Mouse (Mus musculus) embryonic facial prominence, embryonic 11.5 days (tissue): ENCODE results near the gene Cdkal1. TPM values are rescaled to one million over a fixed set of nuclear protein-coding genes. Genes with fewer than 3 reads are reported as not detected.

Experiments
- ATAC-seq: fragments of 200-750 bp; cut with Nextera tagmentation; replicated peaks from 2 replicates; pipeline ENCODE4 v1.8.0; 2017; ENCODE audit warnings: low read depth; ENCODE audit not compliant: insufficient number of reproducible peaks, low FRiP score, low TSS enrichment
- DNase-seq: peaks from one replicate; pipeline ENCODE4 v3.0.0-alpha.2; 2015; ENCODE audit warnings: low spot score
- H3K27ac ChIP-seq: fragments of 300-500 bp; sonication (generic); replicated peaks from 2 replicates; pipeline ENCODE4 v1.5.1; 2014; ENCODE audit warnings: mild to moderate bottlenecking, low read depth, low read length, control low read depth
- H3K27me3 ChIP-seq: fragments of 300-500 bp; sonication (generic); 2 replicates; pipeline ENCODE4 v1.6.1; 2014; ENCODE audit warnings: mild to moderate bottlenecking, low read length, moderate library complexity, mixed read lengths; ENCODE audit not compliant: control insufficient read depth, insufficient read depth
- H3K36me3 ChIP-seq: fragments of 300-500 bp; sonication (generic); replicated peaks from 2 replicates; pipeline ENCODE4 v1.6.1; 2014; ENCODE audit warnings: low read depth, mild to moderate bottlenecking, low read length, moderate library complexity, mixed read lengths; ENCODE audit not compliant: control insufficient read depth, insufficient read depth
- H3K4me1 ChIP-seq: fragments of 300-500 bp; sonication (generic); 2 replicates; pipeline ENCODE4 v1.6.1; 2014; ENCODE audit warnings: low read length, mixed read lengths; ENCODE audit not compliant: control insufficient read depth, insufficient read depth
- H3K4me2 ChIP-seq: fragments of 300-500 bp; sonication (generic); 2 replicates; pipeline ENCODE4 v1.6.1; 2014; ENCODE audit warnings: low read depth, mild to moderate bottlenecking, control low read depth, low read length, moderate library complexity
- H3K4me3 ChIP-seq: fragments of 300-500 bp; sonication (generic); 2 replicates; pipeline ENCODE4 v1.5.1; 2014; ENCODE audit warnings: low read depth, low read length, control low read depth
- H3K9ac ChIP-seq: fragments of 300-500 bp; sonication (generic); replicated peaks from 2 replicates; pipeline ENCODE4 v1.6.1; 2014; ENCODE audit warnings: mild to moderate bottlenecking, control low read depth, low read length
- H3K9me3 ChIP-seq: fragments of 300-500 bp; sonication (generic); replicated peaks from 2 replicates; pipeline ENCODE4 v1.6.1; 2016; ENCODE audit warnings: mild to moderate bottlenecking, low read length, inconsistent platforms, mixed read lengths; ENCODE audit not compliant: control insufficient read depth
- WGBS: fragments of 180-500 bp; shearing (Covaris S2); extraction: QIAGEN DNeasy Blood & Tissue Kit; methylation state at CpG from one replicate; pipeline ENCODE4 v1.1.7; 2014; 5-methylcytosine and 5-hydroxymethylcytosine counted together
- polyA plus RNA-seq: library from polyadenylated mRNA; unstranded; fragments of >200 nt; fragmentation: Nextera tagmentation; extraction: Ambion mirVana; gene quantifications from 2 replicates; pipeline ENCODE4 v1.2.1, GENCODE M21; 2014

Gene Cdkal1
- polyA plus RNA-seq, 1 experiment from 2014 or later = 39.6 TPM

DNA sequence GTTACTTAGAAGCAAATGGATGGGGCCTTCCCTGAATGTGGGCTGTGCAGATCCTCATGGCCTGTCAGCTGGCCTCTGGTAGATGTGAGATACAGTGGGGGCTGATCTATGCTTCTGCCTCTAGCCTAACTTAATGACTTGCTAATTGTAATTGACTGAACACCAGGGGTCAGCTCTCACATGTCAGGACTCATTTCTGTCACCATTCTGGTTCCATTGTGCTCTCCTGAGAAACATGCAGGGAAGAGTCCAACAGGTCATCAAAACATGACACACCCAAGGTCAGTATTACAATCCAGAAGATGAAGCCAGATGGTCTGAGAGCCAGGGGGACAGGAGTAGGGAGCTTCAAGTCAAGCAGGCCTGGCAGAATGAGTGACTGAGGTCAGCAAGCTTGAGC is 584.0 kb downstream of the Cdkal1 start:
- DNase-seq (no peak), ATAC-seq (no peak)
- H3K4me3 ChIP-seq = no peak overlapping the region
- no peaks in the 10 kb centered on the region for H3K9me3 ChIP-seq
- H3K27me3 ChIP-seq = no peaks in the 10 kb centered on the region
- no peak overlapping the region for H3K4me2 ChIP-seq
- no peak overlapping the region for H3K9ac ChIP-seq
- no peaks in the 10 kb centered on the region for H3K4me1 ChIP-seq
- H3K27ac ChIP-seq = no peak overlapping the region
- no peaks in the 10 kb centered on the region for H3K36me3 ChIP-seq

DNA sequence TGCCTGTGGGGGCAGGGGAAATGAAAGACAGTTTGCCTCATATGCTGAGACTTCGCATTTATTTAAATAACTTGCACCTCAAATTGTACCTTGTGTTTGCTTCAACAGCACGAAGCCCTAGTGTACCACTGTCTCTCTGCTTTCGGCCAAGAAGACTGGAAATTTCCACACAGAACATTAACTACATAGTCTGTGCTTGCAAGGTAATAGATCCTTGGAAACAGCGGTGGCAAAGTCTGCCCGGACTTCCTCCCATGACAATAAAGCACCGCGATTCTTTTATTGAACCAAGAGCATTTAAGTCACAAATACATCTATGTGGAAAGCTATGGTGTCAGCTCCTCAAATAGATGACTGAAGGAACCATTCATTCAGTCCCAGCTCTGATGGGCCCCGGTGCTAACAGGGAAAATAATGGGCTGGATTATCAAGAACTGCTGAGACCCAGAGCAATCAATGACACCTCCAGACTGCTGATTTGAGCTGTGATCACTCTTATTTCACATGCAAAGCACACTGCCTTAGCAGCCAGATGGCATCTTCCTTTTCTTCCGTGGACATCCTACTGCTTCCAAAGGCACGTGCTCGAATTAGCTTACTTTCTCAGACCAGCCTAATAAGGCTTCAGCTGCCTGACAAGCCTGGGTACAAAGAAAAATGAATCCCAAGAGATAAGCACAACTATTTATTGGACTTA is 591.3 kb downstream of the Cdkal1 start:
- Histone ChIP-seq H3K4me3 (no peak overlapping the region), H3K27me3 (no peaks in the 10 kb centered on the region), H3K9ac (no peak overlapping the region), H3K4me1 (no peaks in the 10 kb centered on the region), H3K4me2 (no peak overlapping the region), H3K9me3 (no peaks in the 10 kb centered on the region), H3K36me3 (no peaks in the 10 kb centered on the region), H3K27ac (no peak overlapping the region)
- WGBS = 87% methylated on average over 11 of the region's 11 CpGs
- ATAC-seq (no peak), DNase-seq (no peak)

DNA sequence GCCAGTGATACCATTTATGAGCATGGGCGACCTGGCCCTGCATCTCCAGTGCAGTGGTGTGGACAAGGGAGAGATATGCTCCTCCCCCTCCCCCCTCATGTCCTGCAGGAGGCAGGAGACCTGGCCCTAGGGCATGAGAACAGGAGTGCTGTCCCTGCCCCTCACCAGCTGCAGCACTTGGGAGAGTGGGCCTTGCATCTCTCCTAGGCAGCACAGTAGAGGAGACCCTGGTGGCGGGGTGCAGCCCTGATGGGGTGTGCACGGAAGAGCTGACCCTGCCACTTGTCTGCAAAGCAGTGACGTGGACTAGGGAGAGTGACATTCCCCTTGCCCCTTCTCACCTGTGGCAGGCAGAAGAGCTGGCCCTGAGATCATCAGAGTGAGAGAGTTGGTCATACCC is 593.3 kb downstream of the Cdkal1 start:
- 77% methylated on average over 4 of the region's 4 CpGs for WGBS
- no peak overlapping the region for H3K27ac ChIP-seq

DNA sequence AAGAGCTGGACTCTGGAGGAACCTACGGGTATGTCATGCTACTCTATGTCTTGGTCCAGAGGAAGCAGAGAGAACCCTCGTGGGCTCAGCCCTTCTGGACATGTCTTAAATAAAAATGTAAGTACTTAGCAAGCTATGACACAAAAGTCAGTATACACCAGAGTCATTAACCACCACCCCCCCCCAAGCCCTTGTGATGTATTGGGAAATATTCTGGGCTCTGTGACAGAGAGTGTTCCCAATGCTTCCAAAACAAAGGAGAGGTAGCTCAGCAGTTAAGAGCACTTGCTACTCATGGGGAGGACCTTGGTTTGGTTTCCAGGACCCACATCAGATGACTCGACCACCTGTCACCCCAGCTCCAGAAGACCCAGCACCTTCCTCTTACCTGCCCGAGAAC is 606.9 kb downstream of the Cdkal1 start:
- Histone ChIP-seq H3K4me3 (no peak overlapping the region), H3K27ac (no peak overlapping the region), H3K9me3 (no peaks in the 10 kb centered on the region), H3K27me3 (no peaks in the 10 kb centered on the region), H3K36me3 (no peaks in the 10 kb centered on the region), H3K4me1 (no peaks in the 10 kb centered on the region), H3K9ac (no peak overlapping the region), H3K4me2 (no peak overlapping the region)
- DNase-seq = no peak
- ATAC-seq = no peak
- WGBS = 86% methylated on average over 4 of the region's 4 CpGs

More for the DNA sequence above, 593.3 kb downstream of the Cdkal1 start:
- Histone ChIP-seq H3K9ac (no peak overlapping the region), H3K4me2 (no peak overlapping the region), H3K4me1 (no peaks in the 10 kb centered on the region), H3K9me3 (no peaks in the 10 kb centered on the region), H3K4me3 (no peak overlapping the region), H3K36me3 (no peaks in the 10 kb centered on the region), H3K27me3 (no peaks in the 10 kb centered on the region)
- DNase-seq (no peak), ATAC-seq (no peak)

DNA sequence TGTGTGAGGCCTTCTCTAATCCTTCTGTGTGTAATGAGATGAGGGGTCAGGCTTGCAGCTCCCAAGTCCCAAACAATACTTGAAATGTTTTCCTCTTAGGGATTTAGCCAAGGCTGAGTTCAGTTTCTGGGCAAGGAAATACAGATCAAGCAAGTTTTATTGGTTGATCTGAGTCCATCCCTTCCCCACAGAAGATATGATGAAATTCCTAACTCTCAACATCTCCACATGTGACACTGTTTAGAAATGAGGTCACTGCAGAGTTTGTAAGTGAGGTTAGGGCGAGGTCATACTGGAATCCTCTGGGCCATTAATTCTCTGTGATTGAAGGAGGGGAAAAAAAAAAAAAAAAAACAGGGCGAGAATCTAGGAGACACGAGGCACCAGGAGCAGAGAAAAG is 607.7 kb downstream of the Cdkal1 start:
- Histone ChIP-seq H3K4me2 (no peak overlapping the region), H3K9me3 (no peaks in the 10 kb centered on the region), H3K9ac (no peak overlapping the region), H3K4me3 (no peak overlapping the region), H3K27me3 (no peaks in the 10 kb centered on the region), H3K4me1 (no peaks in the 10 kb centered on the region), H3K27ac (no peak overlapping the region), H3K36me3 (no peaks in the 10 kb centered on the region)
- ATAC-seq (no peak), DNase-seq (no peak)
- 75% methylated on average over 3 of the region's 3 CpGs for WGBS

DNA sequence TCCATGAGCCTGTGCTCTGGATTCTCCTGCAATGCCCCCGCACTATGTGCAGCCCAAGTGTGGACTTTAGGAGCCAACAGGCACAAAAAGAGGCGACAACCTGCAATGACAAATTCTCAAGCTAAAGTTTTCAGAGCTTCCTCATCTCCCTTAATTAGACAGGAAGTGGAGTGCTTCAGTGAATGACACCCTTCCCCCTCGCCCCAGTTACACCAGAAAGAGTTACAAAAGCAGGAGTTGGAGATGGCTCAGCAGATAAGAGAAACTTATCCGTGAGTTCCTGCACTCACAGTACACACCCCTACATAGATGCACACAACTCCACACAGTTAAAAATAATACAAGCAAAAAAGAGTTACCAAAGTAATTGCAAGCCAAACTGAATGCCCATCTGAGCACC is 620.4 kb downstream of the Cdkal1 start:
- no peaks in the 10 kb centered on the region for H3K27me3 ChIP-seq
- H3K4me2 ChIP-seq = no peak overlapping the region
- no peak overlapping the region for H3K4me3 ChIP-seq
- H3K4me1 ChIP-seq = no peaks in the 10 kb centered on the region
- no peak overlapping the region for H3K27ac ChIP-seq
- H3K9me3 ChIP-seq = no peaks in the 10 kb centered on the region
- H3K36me3 ChIP-seq = no peaks in the 10 kb centered on the region
- H3K9ac ChIP-seq = no peak overlapping the region
- WGBS = 68% methylated on average over 4 of the region's 4 CpGs
- ATAC-seq (no peak), DNase-seq (no peak)

DNA sequence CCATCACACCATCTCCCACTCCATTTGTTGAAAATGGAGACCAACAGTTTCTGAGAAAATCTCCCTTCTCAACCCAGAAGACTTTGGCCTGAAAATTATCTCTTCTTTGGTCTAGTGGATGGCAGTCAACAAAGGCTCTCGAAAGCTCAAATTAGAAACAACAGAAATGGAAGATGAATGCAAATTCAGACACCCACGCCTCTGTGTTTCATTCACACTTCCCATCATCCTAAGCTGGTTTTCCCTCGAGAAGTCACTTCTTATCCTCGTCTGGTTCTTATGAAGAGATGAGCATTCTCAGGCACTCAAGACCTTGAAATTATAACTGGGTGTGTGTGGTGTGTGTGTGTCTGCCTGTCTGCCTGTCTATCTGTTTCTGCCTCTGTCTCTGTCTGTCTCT is 621.0 kb downstream of the Cdkal1 start:
- Histone ChIP-seq H3K9ac (no peak overlapping the region), H3K4me2 (no peak overlapping the region), H3K4me3 (no peak overlapping the region), H3K27ac (no peak overlapping the region), H3K9me3 (no peaks in the 10 kb centered on the region), H3K4me1 (no peaks in the 10 kb centered on the region), H3K27me3 (no peaks in the 10 kb centered on the region), H3K36me3 (no peaks in the 10 kb centered on the region)
- 77% methylated on average over 4 of the region's 4 CpGs for WGBS
- ATAC-seq (no peak), DNase-seq (no peak)

DNA sequence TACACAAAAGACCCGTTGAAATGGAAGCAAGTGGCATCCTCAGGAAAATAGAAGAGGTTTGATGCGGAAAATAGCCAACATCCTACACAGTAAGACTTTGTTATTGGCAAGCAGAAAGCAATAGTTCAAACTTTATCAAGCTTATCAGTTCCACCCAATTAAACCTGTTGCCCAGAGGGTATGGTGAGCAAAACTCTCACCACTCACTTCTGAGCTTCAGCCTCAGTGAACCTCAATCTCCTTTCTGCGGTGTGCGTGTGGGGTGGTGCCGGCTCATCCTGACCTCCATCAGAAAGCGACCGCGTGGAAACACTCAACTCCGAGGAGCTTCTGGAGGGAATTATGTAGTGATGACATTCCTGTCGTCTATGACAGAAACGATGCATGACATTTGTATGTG is 621.5 kb downstream of the Cdkal1 start:
- Histone ChIP-seq H3K36me3 (no peaks in the 10 kb centered on the region), H3K4me1 (no peaks in the 10 kb centered on the region)
- 75% methylated on average over 11 of the region's 11 CpGs for WGBS

More for the DNA sequence above, 621.5 kb downstream of the Cdkal1 start:
- DNase-seq = no peak
- no peaks in the 10 kb centered on the region for H3K9me3 ChIP-seq
- H3K4me3 ChIP-seq = no peak overlapping the region
- H3K27ac ChIP-seq = no peak overlapping the region
- H3K9ac ChIP-seq = no peak overlapping the region
- no peaks in the 10 kb centered on the region for H3K27me3 ChIP-seq
- ATAC-seq = no peak
- no peak overlapping the region for H3K4me2 ChIP-seq
